Mouse (Mus musculus) embryo, embryonic 11 days (tissue): ENCODE measurements around the gene Gm10097.

Source experiments
- DNase-seq: peaks from one replicate; pipeline ENCODE4 v3.0.0-alpha.2; 2015

Gene Gm10097

DNA sequence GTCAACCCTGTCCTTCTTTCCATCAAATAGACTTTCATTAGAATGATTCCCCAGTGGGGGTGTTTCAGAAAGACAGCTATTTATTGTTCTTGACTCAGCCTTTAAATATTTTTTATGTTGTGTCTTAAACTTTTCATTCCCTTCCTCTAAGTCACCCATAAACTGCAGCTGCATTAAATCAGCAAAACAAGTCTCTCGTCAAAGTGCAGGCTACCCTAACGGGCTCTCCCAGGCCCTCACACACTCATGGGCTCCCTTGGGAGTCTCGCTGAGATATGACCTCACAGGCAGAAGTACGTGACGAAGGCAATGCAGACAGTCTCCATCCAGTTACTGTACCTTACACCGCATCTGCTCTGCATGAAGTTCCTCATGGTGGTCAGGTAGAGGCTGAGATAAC is 17.3 kb downstream of the Gm10097 start:
- DNase-seq, result no peak

DNA sequence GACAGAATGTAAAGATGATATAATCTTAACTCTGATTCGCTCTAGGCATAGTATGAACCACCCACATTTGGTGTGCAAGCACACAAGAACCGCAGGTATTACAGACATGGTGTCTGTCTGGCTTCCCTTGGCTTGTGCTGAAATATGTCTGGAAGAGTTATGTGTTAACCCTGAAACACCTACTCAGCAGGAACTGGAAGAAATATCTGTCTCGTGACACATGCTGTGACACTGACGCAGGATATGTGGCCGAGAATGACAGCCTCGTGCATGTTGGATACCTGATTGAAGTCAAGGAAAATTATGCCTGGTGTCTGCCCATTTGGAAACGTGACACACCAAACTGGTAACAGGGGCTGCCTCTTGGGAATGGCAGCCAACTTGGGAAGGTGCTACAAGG is 18.3 kb downstream of the Gm10097 start:
- no peak for DNase-seq

DNA sequence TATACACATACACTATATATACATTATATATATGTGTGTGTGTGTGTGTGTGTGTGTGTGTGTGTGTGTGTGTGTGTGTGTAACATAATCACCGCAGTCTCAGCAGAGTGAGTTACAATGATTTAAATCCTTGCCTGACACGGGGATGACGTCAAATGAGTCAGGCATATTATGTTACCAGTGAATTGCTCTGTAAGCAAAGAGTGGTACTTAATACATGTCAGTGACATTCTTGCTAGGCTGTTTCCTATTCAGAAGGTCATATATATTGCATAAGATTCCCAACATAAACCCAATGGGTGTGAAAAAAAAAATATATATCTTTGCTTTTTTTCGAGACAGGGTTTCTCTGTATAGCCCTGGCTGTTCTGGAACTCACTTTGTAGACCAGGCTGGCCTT is 20.1 kb downstream of the Gm10097 start:
- DNase-seq, result no peak

DNA sequence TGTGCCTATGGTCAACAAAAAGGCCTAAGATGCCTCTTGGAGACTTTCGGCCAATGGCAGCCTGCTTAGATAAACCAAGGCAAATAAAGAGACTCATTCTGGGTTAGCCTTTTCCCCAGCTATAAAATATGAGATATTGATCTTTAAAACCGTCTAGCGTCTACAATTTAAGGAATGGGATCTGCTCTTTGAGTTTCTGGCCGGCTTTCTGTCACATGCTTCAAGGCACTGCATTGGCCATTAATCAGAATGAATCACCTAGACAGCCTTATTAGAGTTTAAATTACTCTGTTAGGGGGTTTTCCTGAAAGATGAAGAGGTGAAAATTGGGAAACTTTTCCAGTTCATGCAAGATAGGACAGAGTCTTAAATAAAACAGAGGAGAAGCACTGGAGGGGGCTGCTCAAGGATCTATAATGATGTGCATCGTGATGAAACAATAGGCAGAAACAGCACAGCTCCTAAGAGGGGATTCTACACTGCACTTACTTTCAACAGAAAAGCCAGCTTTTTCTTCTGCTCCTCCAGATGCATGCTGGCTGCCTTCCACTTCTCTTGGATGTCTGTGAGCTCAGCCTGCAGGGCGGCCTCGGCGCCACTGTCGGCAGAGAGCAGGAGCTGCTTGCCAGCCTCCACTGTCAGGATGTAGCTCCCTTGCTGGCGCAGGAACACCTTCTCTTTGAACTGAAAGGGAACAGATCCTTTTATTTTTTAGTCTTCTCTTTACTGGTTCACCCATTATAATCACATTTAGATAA is 28.2 kb downstream of the Gm10097 start:
- DNase-seq, result no peak

DNA sequence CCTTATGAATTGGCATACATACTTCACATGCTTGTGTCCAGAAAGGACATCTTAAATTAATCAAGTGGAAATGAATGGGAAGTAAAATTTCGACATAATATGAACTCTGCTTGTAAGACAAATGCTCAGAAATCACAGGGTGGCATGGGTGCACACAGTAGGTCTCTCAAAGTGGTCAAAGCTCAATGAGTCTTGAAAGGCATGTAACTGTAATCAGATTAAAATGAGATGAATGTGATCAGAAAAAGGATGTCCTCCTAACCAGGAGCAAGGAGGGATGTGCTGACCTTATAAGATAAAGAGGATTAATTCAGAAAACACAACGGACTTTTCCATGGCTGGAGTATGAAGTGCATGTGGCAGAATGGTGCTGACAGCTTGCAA is 28.8 kb downstream of the Gm10097 start:
- no peak for DNase-seq

DNA sequence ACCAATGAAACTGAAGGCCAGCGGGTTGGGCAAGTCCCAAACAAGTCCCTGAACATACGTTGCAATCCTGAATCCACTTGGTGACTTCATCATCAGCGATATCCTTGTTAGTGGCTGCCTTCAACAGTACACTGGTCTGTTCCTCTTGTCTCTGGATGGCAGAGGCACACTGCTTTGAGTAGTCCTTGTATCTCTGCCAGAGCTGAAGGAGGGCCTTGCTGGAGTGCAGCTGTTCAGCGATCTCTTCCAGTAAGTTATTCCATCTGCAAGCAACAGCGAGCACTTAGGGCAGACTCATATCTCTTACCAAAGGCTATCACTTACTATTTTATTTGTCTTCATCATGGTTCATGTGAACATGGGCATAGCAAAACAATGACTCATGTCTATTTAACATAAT is 41.8 kb downstream of the Gm10097 start:
- DNase-seq, result no peak

DNA sequence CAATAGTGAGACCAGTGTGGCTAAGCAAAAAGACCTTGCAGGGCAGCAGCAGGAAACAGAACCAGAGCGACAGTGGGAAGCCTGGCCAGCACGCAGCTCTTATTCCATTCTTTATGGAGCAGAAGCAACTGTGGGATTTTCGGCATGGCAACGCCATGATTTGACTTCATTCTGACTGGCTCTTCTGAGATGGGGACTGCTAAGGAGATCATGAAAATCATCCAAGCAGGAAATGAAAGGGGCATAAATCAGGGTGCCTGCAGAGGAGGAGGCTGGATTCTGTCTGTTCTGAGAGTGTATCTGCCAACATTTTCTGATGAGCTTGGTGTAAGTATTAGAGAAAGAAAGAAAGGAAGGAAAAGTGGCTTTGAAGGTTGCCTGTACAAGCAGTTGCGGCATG is 47.2 kb downstream of the Gm10097 start:
- no peak for DNase-seq

DNA sequence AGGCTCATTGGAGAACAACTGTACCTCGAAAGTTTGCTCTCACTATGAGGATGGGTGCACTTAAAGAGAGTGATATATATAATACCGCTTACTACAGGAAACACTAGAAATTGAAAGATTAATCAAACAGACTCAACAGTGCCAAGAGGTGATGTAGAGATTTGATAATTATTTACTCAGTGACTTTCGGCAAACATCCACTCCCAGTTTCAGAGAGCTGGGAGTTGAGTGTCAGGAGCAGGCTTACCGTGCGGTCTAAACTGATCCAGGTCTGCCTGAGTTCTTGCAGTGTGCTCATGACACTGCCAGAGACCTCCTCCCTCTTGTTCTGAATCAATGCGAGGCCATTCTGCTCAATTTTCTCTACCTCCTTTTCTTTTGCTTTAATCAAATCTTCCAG is 47.7 kb downstream of the Gm10097 start:
- no peak for DNase-seq
